Mouse (Mus musculus) E14TG2a.4 (cell line): ENCODE measurements around the gene Rras2.

Experiments
- H3K27me3 ChIP-seq: 2 replicates; pipeline ENCODE4 v1.6.1; 2014; ENCODE audit warnings: low read length, control low read depth; ENCODE audit not compliant: insufficient read depth
- H3K36me3 ChIP-seq: 2 replicates; pipeline ENCODE4 v1.6.1; 2014; ENCODE audit warnings: low read length, control low read depth; ENCODE audit not compliant: insufficient read depth
- H3K4me1 ChIP-seq: replicated peaks from 2 replicates; pipeline ENCODE4 v1.6.1; 2014; ENCODE audit warnings: low read depth, low read length, control low read depth
- H3K4me3 ChIP-seq: replicated peaks from 2 replicates; pipeline ENCODE4 v1.5.1; 2014; ENCODE audit warnings: mild to moderate bottlenecking, low read length
- H3K9me3 ChIP-seq: 2 replicates; pipeline ENCODE4 v1.6.1; 2014; ENCODE audit warnings: low read length, control low read depth
- CTCF ChIP-seq: conservative IDR thresholded peaks from 2 replicates; pipeline ENCODE4 v1.5.1; 2014; ENCODE audit warnings: low read length
- NANOG ChIP-seq: IDR thresholded peaks from 2 replicates; pipeline ENCODE4 v1.6.1; 2014; ENCODE audit warnings: borderline replicate concordance, low read length, mixed read lengths
- POU5F1 ChIP-seq: IDR thresholded peaks from 2 replicates; pipeline ENCODE4 v1.6.1; 2014; ENCODE audit warnings: low read length, borderline replicate concordance

Gene Rras2

DNA sequence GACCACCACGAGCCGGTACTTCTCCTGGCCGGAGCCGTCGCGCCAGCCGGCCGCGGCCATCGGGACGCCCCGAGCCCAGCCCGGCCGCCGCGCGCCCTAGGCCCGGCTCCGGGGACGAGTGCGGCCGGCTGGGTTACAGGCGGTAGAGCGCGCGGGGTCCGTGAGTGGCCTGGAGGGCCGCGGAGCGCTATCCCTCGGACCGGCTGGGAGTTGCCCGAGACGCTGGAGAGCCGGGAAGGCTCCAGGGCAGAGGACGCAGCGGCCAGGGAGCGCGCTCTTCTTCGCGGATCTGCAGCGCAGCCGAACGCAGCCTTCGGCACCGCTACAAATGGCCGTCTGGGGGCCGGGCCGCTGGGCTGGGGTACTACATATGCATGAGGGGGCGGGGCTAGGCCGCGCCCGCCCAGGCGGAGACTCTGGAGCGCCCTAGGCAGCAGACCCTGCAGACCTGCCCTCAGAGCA, at the start of gene Rras2:
Rras2 (minus strand) TSS at position 338 of the 462 bp plus-strand sequence.
- Histone ChIP-seq H3K9me3 (no peaks in the 10 kb centered on the region), H3K4me3 (peak within 1 kb of the TSS; percentile 88), H3K36me3 (no peaks in the 10 kb centered on the region), H3K4me1 (peaks cover 32% of the 10 kb centered on the region), H3K27me3 (peaks cover 15% of the 10 kb centered on the region; the same call in 1 of the 2 replicates)
- TF ChIP-seq CTCF = no peak
- peak; percentile 96 for TF ChIP-seq POU5F1

DNA sequence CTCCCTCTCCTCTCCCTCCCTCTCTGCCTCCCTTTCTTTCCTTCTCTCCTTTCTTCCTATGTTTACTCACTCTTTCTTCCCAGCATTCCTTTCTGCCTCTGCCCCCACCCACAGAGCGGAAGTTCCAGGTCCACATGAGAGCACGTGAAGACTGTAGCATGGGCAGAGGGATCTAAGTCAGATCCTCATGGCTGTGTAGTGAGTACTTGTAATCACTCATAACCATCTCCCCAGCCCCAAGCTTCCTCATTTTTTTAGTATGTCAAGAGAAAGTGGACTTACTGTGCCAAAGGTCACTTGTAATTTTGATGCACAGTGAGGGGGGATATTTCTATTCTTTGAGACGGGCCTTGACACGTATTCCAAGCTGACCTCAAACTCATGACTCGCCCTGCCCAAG, 45.4 kb upstream of the Rras2 start:
- TF ChIP-seq POU5F1 = no peak
- no peak for TF ChIP-seq NANOG
- no peak for TF ChIP-seq CTCF
- no peak overlapping the region for H3K4me3 ChIP-seq
- H3K4me1 ChIP-seq = no peaks in the 10 kb centered on the region

GRCm38 (mm10) chr7:114161101-114161500, 43.5 kb upstream of the Rras2 start:
- TF ChIP-seq POU5F1 (no peak), CTCF (no peak), NANOG (no peak)
- no peaks in the 10 kb centered on the region for H3K36me3 ChIP-seq
- H3K27me3 ChIP-seq = peaks cover 3% of the 10 kb centered on the region; the same call in 1 of the 2 replicates
- H3K4me3 ChIP-seq = no peak overlapping the region
- no peaks in the 10 kb centered on the region for H3K4me1 ChIP-seq
- H3K9me3 ChIP-seq = peaks cover 8% of the 10 kb centered on the region

More for the DNA sequence above, 45.4 kb upstream of the Rras2 start:
- Histone ChIP-seq H3K9me3 (peaks cover 23% of the 10 kb centered on the region), H3K36me3 (no peaks in the 10 kb centered on the region), H3K27me3 (peaks cover 3% of the 10 kb centered on the region; the same call in 1 of the 2 replicates)

DNA sequence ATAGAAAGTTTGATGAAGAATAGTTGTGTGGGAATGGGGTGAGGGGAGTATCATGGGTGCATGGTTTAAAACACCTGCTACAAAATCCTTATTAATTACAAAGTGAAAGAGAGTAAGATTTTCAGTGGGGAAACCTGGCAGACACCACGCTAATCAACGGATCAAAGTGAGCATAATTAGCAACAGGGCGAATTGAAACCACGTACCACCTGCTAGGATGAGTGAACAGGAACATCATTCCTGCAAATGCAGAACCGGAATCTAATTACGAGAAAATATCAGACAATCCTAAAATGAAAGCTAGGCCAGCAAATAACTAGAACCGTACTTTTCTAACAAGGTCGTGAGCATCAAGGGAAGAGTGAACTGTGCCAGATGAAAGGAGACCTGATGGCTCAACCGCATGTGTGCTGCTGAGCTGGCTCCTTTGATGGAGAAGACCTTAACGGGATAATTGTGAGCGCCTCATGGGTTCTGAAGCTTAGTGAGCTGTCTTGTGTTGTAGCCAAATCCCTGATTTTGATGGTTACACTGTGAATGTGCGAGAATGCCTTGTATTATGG, 40.2 kb upstream of the Rras2 start:
- TF ChIP-seq NANOG (no peak), CTCF (no peak), POU5F1 (no peak)
- H3K9me3 ChIP-seq = peaks cover 11% of the 10 kb centered on the region
- H3K4me1 ChIP-seq = no peaks in the 10 kb centered on the region
- H3K27me3 ChIP-seq = peaks cover 3% of the 10 kb centered on the region; the same call in 1 of the 2 replicates
- no peak overlapping the region for H3K4me3 ChIP-seq
- H3K36me3 ChIP-seq = no peaks in the 10 kb centered on the region

GRCm38 (mm10) chr7:114156364-114156763, 38.8 kb upstream of the Rras2 start:
- Histone ChIP-seq H3K4me3 (no peak overlapping the region), H3K36me3 (no peaks in the 10 kb centered on the region), H3K4me1 (no peaks in the 10 kb centered on the region), H3K9me3 (peaks cover 11% of the 10 kb centered on the region), H3K27me3 (peaks cover 3% of the 10 kb centered on the region; the same call in 1 of the 2 replicates)
- no peak for TF ChIP-seq NANOG

- TF ChIP-seq CTCF (no peak), NANOG (no peak), POU5F1 (no peak)
- H3K9me3 ChIP-seq = peaks cover 11% of the 10 kb centered on the region
- H3K4me3 ChIP-seq = no peak overlapping the region
- no peaks in the 10 kb centered on the region for H3K27me3 ChIP-seq
- no peaks in the 10 kb centered on the region for H3K36me3 ChIP-seq
- no peaks in the 10 kb centered on the region for H3K4me1 ChIP-seq
Measured at GRCm38 (mm10) chr7:114155053-114155865, 37.7 kb upstream of the Rras2 start.

- Histone ChIP-seq H3K4me3 (no peak overlapping the region), H3K4me1 (no peaks in the 10 kb centered on the region), H3K9me3 (peaks cover 9% of the 10 kb centered on the region), H3K36me3 (no peaks in the 10 kb centered on the region), H3K27me3 (no peaks in the 10 kb centered on the region)
- no peak for TF ChIP-seq POU5F1
- no peak for TF ChIP-seq CTCF
- no peak for TF ChIP-seq NANOG
Measured at GRCm38 (mm10) chr7:114151036-114151780, 33.6 kb upstream of the Rras2 start.

DNA sequence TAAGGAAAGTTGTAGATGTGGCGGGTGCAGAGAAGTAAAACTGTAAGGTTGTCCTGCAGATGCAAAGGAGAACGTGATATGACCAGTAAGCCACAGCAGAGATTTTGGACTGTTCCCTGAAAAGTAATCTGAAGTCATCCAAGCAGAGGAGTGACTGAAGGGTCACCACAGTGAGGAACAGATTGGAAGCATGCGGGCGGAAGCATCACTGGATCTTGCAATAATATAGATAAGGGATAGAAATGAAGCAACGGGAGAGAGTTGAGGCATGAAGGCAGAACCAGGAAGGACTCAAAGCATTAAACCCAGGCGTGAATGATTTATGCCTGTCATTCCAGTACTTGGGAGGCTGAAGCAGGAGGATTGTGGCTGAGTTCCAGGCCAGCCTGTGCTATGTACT, 32.0 kb upstream of the Rras2 start:
- Histone ChIP-seq H3K4me3 (no peak overlapping the region), H3K9me3 (peaks cover 3% of the 10 kb centered on the region; the same call in 1 of the 2 replicates), H3K4me1 (no peaks in the 10 kb centered on the region), H3K36me3 (no peaks in the 10 kb centered on the region), H3K27me3 (no peaks in the 10 kb centered on the region)
- no peak for TF ChIP-seq NANOG
- TF ChIP-seq CTCF = no peak
- no peak for TF ChIP-seq POU5F1

- Histone ChIP-seq H3K9me3 (peaks cover 3% of the 10 kb centered on the region; the same call in 1 of the 2 replicates), H3K36me3 (no peaks in the 10 kb centered on the region), H3K4me3 (no peak overlapping the region), H3K27me3 (no peaks in the 10 kb centered on the region), H3K4me1 (no peaks in the 10 kb centered on the region)
- TF ChIP-seq NANOG (no peak), POU5F1 (no peak), CTCF (no peak)
Measured at GRCm38 (mm10) chr7:114149135-114149534, 31.6 kb upstream of the Rras2 start.
